Mouse (Mus musculus) testis, adult 2 months (tissue): ENCODE measurements around the gene Dph5. TPM values are rescaled to one million over a fixed set of nuclear protein-coding genes. Genes with fewer than 3 reads are reported as not detected.
"Not testable (repeated sequence)": the region's sequence is repeated elsewhere in the genome, so short reads cannot be mapped to it uniquely, and the experiment has no call there.

Source experiments
- H3K27ac ChIP-seq: fragments of 200-500 bp; 2 replicates; pipeline ENCODE4 v1.5.1; 2012; ENCODE audit warnings: low read depth, low read length; ENCODE audit not compliant: control insufficient read depth, insufficient read depth
- H3K27me3 ChIP-seq: fragments of 200-500 bp; 2 replicates; pipeline ENCODE4 v1.6.1; 2012; ENCODE audit warnings: mild to moderate bottlenecking, low read length, moderate library complexity; ENCODE audit not compliant: control insufficient read depth, insufficient read depth
- H3K36me3 ChIP-seq: fragments of 200-500 bp; 2 replicates; pipeline ENCODE4 v1.6.1; 2012; ENCODE audit warnings: mild to moderate bottlenecking, low read length; ENCODE audit not compliant: control insufficient read depth, insufficient read depth
- H3K4me1 ChIP-seq: fragments of 200-500 bp; 2 replicates; pipeline ENCODE4 v1.6.1; 2012; ENCODE audit warnings: low read length; ENCODE audit not compliant: control insufficient read depth, insufficient read depth
- H3K4me3 ChIP-seq: fragments of 200-500 bp; 2 replicates; pipeline ENCODE4 v1.5.1; 2012; ENCODE audit warnings: low read depth, mild to moderate bottlenecking, low read length, moderate library complexity, mixed read lengths; ENCODE audit not compliant: control insufficient read depth
- CTCF ChIP-seq: fragments of 200-500 bp; IDR thresholded peaks from 2 replicates; pipeline ENCODE4 v1.5.1; 2012; ENCODE audit warnings: low read depth, mild to moderate bottlenecking, inconsistent platforms, low read length, moderate library complexity; ENCODE audit not compliant: control insufficient read depth, insufficient read depth, insufficient replicate concordance
- POLR2A ChIP-seq: fragments of 200-500 bp; IDR thresholded peaks from 2 replicates; pipeline ENCODE4 v1.6.1; 2012; ENCODE audit warnings: low read depth, mild to moderate bottlenecking, inconsistent platforms, low read length, moderate library complexity; ENCODE audit not compliant: control insufficient read depth
- polyA plus RNA-seq: library from polyadenylated mRNA; depleted of rRNA; stranded (reverse); fragments of >200 nt; gene quantifications from 2 replicates; pipeline ENCODE4 v1.2.3, GENCODE M21; 2012

Gene Dph5
- polyA plus RNA-seq, 1 experiment, result 3.8 TPM

DNA sequence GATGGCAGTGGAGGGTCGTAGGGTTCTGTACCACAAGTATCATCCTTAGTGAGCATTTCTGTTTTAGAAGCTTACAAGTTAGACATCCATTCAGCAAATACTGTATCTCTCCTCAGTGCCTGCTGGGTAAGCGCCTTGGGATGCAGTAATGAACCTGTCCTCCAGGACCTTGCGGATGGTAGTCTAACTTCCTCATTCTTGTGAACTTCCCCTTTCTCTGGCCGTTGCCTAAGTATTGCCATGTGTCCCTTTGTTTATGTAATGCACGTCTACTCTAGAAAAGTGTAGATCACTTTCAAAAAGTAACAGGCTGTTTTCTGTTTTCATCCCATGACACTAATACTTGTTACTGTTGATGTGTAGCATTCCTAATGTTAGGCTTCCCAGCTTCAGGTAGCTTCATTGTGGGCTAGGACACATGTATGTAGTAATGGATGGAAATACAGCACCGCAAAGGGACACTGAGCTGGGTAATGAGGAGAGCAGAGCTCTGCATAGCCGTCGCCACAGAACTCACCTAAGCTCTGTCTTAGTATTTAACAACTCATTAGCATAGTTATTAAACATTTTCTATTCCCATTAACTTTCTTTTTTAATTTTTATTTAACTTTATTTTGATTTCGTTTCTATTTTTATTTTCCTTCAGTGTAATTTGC, 14.8 kb downstream of the Dph5 start:
- H3K4me3 ChIP-seq, result no peak overlapping the region
- TF ChIP-seq CTCF (no peak), POLR2A (no peak)
- no peaks in the 10 kb centered on the region for H3K4me1 ChIP-seq
- H3K27ac ChIP-seq, result no peak overlapping the region
- H3K36me3 ChIP-seq, result no peaks in the 10 kb centered on the region
- no peaks in the 10 kb centered on the region for H3K27me3 ChIP-seq

- no peaks in the 10 kb centered on the region for H3K36me3 ChIP-seq
- H3K27me3 ChIP-seq, result no peaks in the 10 kb centered on the region
- no peak overlapping the region for H3K27ac ChIP-seq
- H3K4me1 ChIP-seq, result no peaks in the 10 kb centered on the region
- no peak for TF ChIP-seq CTCF
- TF ChIP-seq POLR2A, result no peak
- H3K4me3 ChIP-seq, result no peak overlapping the region
Measured at GRCm38 (mm10) chr3:115905067-115905466, 17.4 kb downstream of the Dph5 start.

GRCm38 (mm10) chr3:115905567-115905966, 17.9 kb downstream of the Dph5 start:
- Histone ChIP-seq H3K36me3 (no peaks in the 10 kb centered on the region), H3K4me1 (no peaks in the 10 kb centered on the region), H3K4me3 (no peak overlapping the region), H3K27ac (no peak overlapping the region), H3K27me3 (no peaks in the 10 kb centered on the region)
- TF ChIP-seq CTCF (no peak), POLR2A (no peak)

- H3K36me3 ChIP-seq, H3K4me1 ChIP-seq, H3K4me3 ChIP-seq, H3K27ac ChIP-seq, H3K27me3 ChIP-seq: not testable (repeated sequence)
Measured at GRCm38 (mm10) chr3:115907406-115907805, 19.8 kb downstream of the Dph5 start.

DNA sequence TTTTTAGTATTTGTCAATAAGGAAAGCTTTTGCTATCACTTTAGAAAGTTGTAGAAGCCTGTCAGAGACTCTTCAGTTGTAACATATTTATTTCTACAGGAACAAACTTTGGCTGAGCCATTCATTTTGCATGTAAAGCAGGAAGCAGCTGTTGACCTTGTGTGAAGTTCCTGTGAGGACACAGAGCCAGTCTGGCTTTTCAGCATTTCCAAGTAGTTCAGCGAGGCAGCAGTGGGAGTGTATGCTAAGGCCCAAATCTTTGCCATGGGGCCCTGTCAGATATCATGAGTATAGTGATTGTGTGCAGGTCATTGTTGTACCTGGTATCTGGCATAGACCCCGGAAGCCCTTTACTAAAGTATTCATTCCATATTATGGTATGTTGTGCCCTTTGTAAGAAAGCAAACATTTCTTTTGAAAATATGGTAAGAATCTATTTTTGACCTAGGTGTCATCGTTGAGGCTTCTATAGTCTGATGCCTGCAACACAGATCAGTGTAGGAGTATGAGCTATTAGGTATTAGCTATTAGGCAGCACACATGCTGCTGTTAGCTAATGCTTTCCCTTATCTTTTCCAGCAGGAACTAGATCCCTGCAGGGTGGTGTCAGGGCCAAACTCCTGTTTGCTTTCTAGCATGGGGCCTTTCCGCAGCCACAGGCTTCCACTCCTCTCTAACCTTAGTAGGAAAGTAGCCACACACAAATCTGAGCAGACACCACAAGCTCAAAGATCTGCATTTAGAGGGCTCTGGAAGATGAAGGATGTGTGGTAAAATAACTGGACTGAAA, 37.0 kb downstream of the Dph5 start:
- Histone ChIP-seq H3K27me3 (no peaks in the 10 kb centered on the region), H3K4me1 (no peaks in the 10 kb centered on the region), H3K36me3 (no peaks in the 10 kb centered on the region), H3K27ac (no peak overlapping the region), H3K4me3 (no peak overlapping the region)
- TF ChIP-seq POLR2A, result no peak
- TF ChIP-seq CTCF, result no peak

DNA sequence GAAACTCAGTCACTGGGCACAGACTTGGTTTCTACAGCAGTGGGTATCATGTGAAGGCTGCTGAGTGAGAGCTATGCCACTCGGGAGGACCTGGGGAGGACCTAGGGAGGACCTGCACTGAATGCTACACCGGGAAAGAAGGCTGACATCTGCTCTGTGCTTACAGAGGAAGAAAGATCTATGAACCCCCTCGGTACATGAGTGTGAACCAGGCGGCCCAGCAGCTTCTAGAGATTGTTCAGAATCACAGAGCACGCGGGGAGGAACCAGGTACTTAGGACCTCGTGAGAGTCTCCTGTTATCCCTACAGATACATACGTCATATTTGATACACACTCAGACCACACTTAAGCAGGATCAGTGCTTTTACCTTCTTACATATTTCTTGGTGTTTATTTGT, 38.9 kb downstream of the Dph5 start:
- no peaks in the 10 kb centered on the region for H3K36me3 ChIP-seq

GRCm38 (mm10) chr3:115931701-115932100, 44.1 kb downstream of the Dph5 start:
- Histone ChIP-seq H3K4me3 (no peak overlapping the region), H3K27me3 (no peaks in the 10 kb centered on the region), H3K4me1 (no peaks in the 10 kb centered on the region), H3K27ac (no peak overlapping the region), H3K36me3 (no peaks in the 10 kb centered on the region)
- TF ChIP-seq CTCF, result no peak
- no peak for TF ChIP-seq POLR2A

More for the DNA sequence above, 38.9 kb downstream of the Dph5 start:
- H3K27me3 ChIP-seq, result no peaks in the 10 kb centered on the region
- no peak for TF ChIP-seq POLR2A
- TF ChIP-seq CTCF, result no peak
- H3K27ac ChIP-seq, result no peak overlapping the region
- no peaks in the 10 kb centered on the region for H3K4me1 ChIP-seq
- no peak overlapping the region for H3K4me3 ChIP-seq
